Mouse (Mus musculus) CD8-positive naive resting alpha-beta T cell, adult 57 days (primary cell): Measurements from ENCODE around the gene Hscb. TPM values are rescaled to one million over a fixed set of nuclear protein-coding genes. Genes with fewer than 3 reads are reported as not detected.

Source experiments
- total RNA-seq: library from RNA; stranded (reverse); gene quantifications from one replicate; pipeline ENCODE4 v1.2.4, GENCODE M21; 2023

The Hscb gene
- total RNA-seq = 24.4 TPM

DNA sequence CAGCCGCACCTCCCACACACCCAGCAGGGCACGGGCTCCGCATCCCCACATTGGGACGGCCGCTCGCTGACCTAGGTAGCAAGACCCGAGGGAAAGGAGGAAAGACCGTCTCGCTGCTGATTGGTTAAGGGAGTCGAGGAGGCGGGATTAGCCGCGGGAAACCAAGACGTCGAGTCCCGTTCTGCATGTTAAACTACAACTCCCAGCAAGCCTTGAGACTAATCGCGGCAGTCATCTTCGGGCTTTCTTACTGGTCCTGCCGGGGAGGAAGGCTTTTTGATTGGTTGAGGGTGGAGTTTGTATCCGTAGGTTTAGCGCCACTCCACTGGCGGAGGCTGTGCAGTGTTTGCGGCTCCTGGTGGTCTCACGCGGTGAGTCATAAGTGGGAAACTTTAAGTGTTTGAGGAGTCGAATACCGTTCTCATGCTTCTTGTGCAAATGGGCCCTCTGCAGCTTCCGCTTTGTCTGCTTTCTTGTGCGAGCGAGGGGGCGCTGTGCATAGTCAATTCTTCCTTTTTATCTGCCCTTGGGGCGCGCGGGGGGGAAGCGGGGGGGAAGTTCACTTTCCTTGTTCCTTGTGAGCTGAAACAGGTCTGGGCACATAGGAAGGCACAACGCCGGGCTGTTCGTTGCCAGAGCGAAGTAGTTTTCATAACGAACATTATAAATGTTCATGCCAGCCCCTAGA is at the start of gene Hscb, which contains the start of gene Chek2:
Hscb (minus strand) TSS at position 100 of the 688 bp plus-strand sequence.
Chek2 (plus strand) TSS at position 302 of the 688 bp plus-strand sequence.

GRCm38 (mm10) chr5:110879584-110880374 is 40.2 kb upstream of the Hscb start, which contains the start of gene Ttc28:
Ttc28 (plus strand) TSS chr5:110879803.

GRCm38 (mm10) chr5:110809667-110810325 is 29.8 kb downstream of the Hscb start, which contains the start of gene Ulk1:
Ulk1 (minus strand) TSS chr5:110810097.

GRCm38 (mm10) chr5:110779998-110780760 is 59.4 kb downstream of the Hscb start, which contains the start of gene Pus1:
Pus1 (minus strand) TSS chr5:110780659.

Other genes with a start within 250 kb of the Hscb start
- gene Noc4l, start 186.4 kb downstream of the Hscb start, total RNA-seq = 59.9 TPM
- 48.1 TPM for gene Ddx51, start 186.3 kb downstream of the Hscb start, total RNA-seq
- gene Ep400, start 69.1 kb downstream of the Hscb start, total RNA-seq = 247 TPM
- 33.7 TPM for gene Pus1, start 59.1 kb downstream of the Hscb start, total RNA-seq
- gene Ulk1, start 29.7 kb downstream of the Hscb start, total RNA-seq = 93.9 TPM
- 3.9 TPM for gene Chek2, start 202 bp upstream of the Hscb start, total RNA-seq
- gene Ttc28, start 40.0 kb upstream of the Hscb start, total RNA-seq = 27.2 TPM